Mouse (Mus musculus) kidney, adult 2 months (tissue): Measurements from ENCODE around the gene Olfr1396. TPM values are rescaled to one million over a fixed set of nuclear protein-coding genes. Genes with fewer than 3 reads are reported as not detected.
A peak's percentile ranks its signal among the peaks of the same experiment; 100 is the strongest.

Experiments used
- DNase-seq: peaks from one replicate; pipeline ENCODE4 v3.0.0; 2021
- H3K27ac ChIP-seq: fragments of 200-500 bp; 2 replicates; pipeline ENCODE4 v1.5.1; 2012; ENCODE audit warnings: low read depth, low read length, control low read depth, inconsistent platforms; ENCODE audit not compliant: insufficient read depth
- H3K27me3 ChIP-seq: fragments of 200-500 bp; replicated peaks from 2 replicates; pipeline ENCODE4 v1.6.1; 2012; ENCODE audit warnings: mild to moderate bottlenecking, moderate library complexity, low read length, inconsistent platforms; ENCODE audit not compliant: control insufficient read depth, insufficient read depth
- H3K36me3 ChIP-seq: fragments of 200-500 bp; 2 replicates; pipeline ENCODE4 v1.6.1; 2012; ENCODE audit warnings: mild to moderate bottlenecking, moderate library complexity, low read length, inconsistent platforms; ENCODE audit not compliant: control insufficient read depth, insufficient read depth
- H3K4me1 ChIP-seq: fragments of 200-500 bp; 2 replicates; pipeline ENCODE4 v1.6.1; 2011; ENCODE audit warnings: low read length; ENCODE audit not compliant: control insufficient read depth, insufficient read depth
- H3K4me3 ChIP-seq: fragments of 200-500 bp; 2 replicates; pipeline ENCODE4 v1.5.1; 2011; ENCODE audit warnings: mild to moderate bottlenecking, low read depth, low read length, control low read depth; ENCODE audit not compliant: insufficient read depth
- CTCF ChIP-seq: fragments of 200-500 bp; conservative IDR thresholded peaks from 2 replicates; pipeline ENCODE4 v1.5.1; 2011; ENCODE audit warnings: low read depth, mild to moderate bottlenecking, control low read depth, low read length, moderate library complexity, mixed read lengths; ENCODE audit not compliant: insufficient read depth, insufficient read length
- POLR2A ChIP-seq: fragments of 200-500 bp; IDR thresholded peaks from one replicate; pipeline ENCODE4 v1.6.1; 2011; ENCODE audit warnings: low read depth, low read length, control low read depth
- WGBS: fragments of 180-500 bp; shearing (Covaris S2); methylation state at CpG from one replicate; pipeline ENCODE4 v1.1.7; 2018; 5-methylcytosine and 5-hydroxymethylcytosine counted together
- polyA plus RNA-seq: library from polyadenylated mRNA; depleted of rRNA; stranded (reverse); fragments of >200 nt; gene quantifications from 2 replicates; pipeline ENCODE4 v1.2.3, GENCODE M21; 2012

Gene Olfr1396
- polyA plus RNA-seq, 1 experiment, result 4.1 TPM

DNA sequence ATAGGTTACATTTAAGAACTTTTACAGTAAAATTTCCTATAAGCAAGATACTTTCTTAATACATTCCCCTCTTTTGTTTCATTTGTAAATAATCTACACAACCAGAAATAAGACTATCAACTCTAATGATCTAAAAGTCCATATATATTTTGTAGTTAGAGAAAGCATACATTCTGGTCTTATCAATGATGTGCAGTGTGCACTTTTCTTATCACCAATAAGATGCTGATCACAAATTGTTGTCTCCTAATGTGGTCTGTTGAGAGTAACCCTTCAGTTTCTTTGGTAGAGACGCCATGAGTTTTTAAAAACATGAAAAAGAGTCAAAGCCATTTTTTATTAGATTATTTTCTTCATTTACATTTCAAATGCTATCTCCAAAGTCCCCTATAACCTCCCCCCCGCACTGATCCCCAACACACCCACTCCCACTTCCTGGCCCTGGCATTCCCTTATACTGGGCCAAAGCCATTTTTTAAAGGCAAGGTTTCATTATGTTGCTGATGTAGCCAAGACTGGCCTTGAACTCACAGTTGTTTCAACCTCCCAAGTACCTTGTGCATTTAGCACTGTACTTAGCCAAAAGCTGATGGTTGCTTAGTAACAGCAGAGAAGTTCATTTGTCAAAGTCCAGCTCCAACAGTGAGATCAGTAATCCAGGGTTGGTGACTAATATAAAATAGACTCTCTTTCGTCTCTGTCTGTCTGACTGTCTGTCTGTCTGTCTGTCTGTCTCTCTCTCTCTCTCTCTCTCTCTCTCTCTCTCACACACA lies 24.8 kb downstream of the Olfr1396 start:
- Histone ChIP-seq H3K36me3 (no peaks in the 10 kb centered on the region), H3K4me3 (no peak overlapping the region), H3K4me1 (peaks cover 16% of the 10 kb centered on the region; the same call in 1 of the 2 replicates), H3K27ac (no peak overlapping the region), H3K27me3 (no peaks in the 10 kb centered on the region)
- TF ChIP-seq CTCF, result no peak
- TF ChIP-seq POLR2A, result no peak
- DNase-seq, result peak; percentile 33
- WGBS, result 76% methylated on average over 3 of the region's 3 CpGs

DNA sequence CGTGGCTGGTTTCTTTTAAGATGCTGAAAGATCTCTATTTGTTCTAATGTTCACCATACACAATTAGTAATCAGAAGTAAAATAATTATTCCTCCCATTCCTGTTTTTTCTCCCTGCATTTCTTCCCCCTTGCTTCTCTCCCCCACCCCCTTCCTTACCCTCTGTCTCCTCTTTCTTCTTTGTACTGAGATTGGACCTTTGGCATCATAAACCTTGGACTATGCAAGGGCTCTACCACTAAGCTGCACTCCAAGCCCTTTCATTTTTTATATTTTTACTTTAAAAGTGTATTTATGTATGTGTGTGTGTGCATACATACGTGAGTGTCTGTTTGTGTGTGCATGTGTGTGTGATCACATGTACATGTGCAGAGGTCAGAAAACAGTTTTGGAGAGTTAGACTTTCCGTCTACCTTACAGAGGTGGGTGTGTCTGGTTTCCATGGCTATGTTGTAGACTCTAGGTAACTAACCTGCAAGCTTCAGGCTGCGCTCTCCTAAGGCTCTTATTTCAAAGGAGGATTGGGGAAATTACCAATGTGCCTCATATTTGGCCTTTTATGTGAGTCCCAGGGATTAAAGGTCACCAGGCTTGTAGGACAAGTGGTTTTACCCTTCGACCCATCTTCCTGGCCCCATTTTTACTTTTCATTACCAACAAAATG lies 25.6 kb downstream of the Olfr1396 start:
- peaks cover 23% of the 10 kb centered on the region; the same call in 1 of the 2 replicates for H3K4me1 ChIP-seq
- WGBS, result 80% methylated on average over 5 of the region's 5 CpGs
- H3K36me3 ChIP-seq, result no peaks in the 10 kb centered on the region
- no peak overlapping the region for H3K27ac ChIP-seq
- H3K27me3 ChIP-seq, result no peaks in the 10 kb centered on the region
- H3K4me3 ChIP-seq, result no peak overlapping the region
- DNase-seq, result no peak
- TF ChIP-seq CTCF (no peak), POLR2A (no peak)

- peak; percentile 22 for DNase-seq
These were observed 26.7 kb downstream of the Olfr1396 start for GRCm38 (mm10) chr11:49087830-49088616.

DNA sequence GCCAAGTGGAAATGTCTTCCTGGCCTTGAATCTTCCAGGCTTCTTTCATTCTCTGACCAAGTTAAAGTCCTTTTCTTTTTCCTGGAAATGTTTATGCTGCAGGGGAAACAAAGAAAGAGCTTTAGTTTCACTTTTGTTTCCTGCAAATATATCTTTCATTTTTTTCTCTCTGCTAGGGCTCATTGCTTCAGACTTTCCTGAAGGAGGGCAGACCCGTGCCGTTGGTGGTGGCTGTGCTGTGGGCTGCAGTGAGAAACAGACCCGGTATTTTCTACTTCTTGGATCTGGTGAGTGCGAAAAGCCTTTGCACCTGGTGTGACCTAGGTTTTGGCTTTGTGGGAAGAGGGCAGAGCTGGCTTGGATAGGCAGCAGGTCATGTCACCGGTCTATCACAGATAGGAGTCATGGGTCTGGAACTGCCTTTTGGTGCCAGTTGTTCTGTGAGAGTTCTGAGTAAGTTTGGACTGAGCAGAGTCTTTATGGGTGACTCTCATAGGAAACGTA lies 27.8 kb downstream of the Olfr1396 start:
- peak overlapping the region; percentile 93 for H3K27ac ChIP-seq
- H3K4me1 ChIP-seq, result peaks cover 25% of the 10 kb centered on the region; the same call in 1 of the 2 replicates
- TF ChIP-seq CTCF (no peak), POLR2A (no peak)
- H3K4me3 ChIP-seq, result peak overlapping the region; percentile 55
- H3K27me3 ChIP-seq, result no peaks in the 10 kb centered on the region
- 52% methylated on average over 6 of the region's 6 CpGs for WGBS
- no peaks in the 10 kb centered on the region for H3K36me3 ChIP-seq
- peak; percentile 23 for DNase-seq

More at GRCm38 (mm10) chr11:49087830-49088616, 26.7 kb downstream of the Olfr1396 start:
- Histone ChIP-seq H3K27ac (peak overlapping the region; percentile 24; the same call in 1 of the 2 replicates), H3K27me3 (no peaks in the 10 kb centered on the region), H3K36me3 (no peaks in the 10 kb centered on the region), H3K4me1 (peaks cover 25% of the 10 kb centered on the region; the same call in 1 of the 2 replicates), H3K4me3 (peak overlapping the region; percentile 44)
- TF ChIP-seq POLR2A, result no peak
- no peak for TF ChIP-seq CTCF
- 53% methylated on average over 22 of the region's 22 CpGs for WGBS

DNA sequence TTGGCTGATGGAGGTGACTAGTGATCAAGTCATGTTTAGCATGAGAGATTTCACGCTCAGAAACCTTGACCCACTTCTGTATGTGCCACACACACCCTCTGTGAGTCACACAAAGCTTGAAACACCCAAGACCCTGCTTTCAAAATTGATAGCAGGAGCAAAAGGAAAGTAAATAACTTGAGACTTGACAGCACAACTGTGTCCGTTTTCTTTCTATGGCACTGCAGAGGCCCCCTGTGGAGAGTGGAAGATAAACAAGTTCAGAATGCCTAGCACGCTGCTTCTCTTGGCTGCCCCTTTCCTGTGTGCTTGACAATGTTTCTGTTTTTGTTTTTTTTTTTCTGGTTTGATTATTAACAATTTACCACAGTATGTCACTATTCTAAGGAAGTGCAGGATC lies 29.8 kb downstream of the Olfr1396 start:
- H3K36me3 ChIP-seq, result no peaks in the 10 kb centered on the region
- no peak overlapping the region for H3K4me3 ChIP-seq
- TF ChIP-seq POLR2A (no peak), CTCF (peak; percentile 42)
- peaks cover 32% of the 10 kb centered on the region for H3K4me1 ChIP-seq
- 25% methylated on average over 3 of the region's 3 CpGs for WGBS
- DNase-seq, result peak; percentile 66
- H3K27me3 ChIP-seq, result no peaks in the 10 kb centered on the region
- H3K27ac ChIP-seq, result peak overlapping the region; percentile 65

DNA sequence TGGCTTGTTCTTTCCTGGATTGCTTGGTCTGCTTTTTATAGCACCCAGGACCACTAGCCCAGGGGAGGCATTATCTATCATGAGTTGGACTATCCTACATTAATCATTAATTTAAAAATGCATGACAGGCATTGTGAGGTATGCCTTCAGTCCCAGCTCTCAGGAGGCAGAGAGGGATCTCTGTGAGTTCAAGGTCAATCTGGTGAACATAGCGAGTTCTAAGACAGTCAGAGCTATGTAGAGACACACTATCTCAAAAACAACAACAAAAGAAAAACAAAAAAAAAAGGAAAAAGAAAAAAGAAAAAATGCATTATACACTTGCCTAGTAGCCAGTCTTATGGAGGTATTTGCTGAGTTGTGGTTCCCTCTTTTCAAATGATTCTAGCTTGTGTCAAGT lies 30.3 kb downstream of the Olfr1396 start:
- 63% methylated on average over 1 of the region's 1 CpGs for WGBS
- no peaks in the 10 kb centered on the region for H3K36me3 ChIP-seq
- H3K4me3 ChIP-seq, result no peak overlapping the region
- H3K4me1 ChIP-seq, result peaks cover 34% of the 10 kb centered on the region
- no peak for TF ChIP-seq CTCF
- no peak for TF ChIP-seq POLR2A
- peak overlapping the region; percentile 65 for H3K27ac ChIP-seq
- no peaks in the 10 kb centered on the region for H3K27me3 ChIP-seq
- DNase-seq, result no peak
